In genomic region chr8:104632486-104632885, GRCm38 (mm10) we compare ENCODE assay signal across 11 mouse cellular contexts. TPM values are rescaled to one million over a fixed set of nuclear protein-coding genes. Genes with fewer than 3 reads are reported as not detected.
DNase-seq lines count a peak whose midpoint lies in the region; ATAC-seq and TF ChIP-seq lines count a peak whose summit lies in the region.
"Had no signal": no experiment of that assay in that cellular context is flagged by ENCODE, and none has a peak within 500 bp of the region (broad histone marks: within the 10 kb centered on the region; RNA-seq: fewer than 3 reads in every experiment).

No protein-coding gene starts in this region.

- H3K4me2 ChIP-seq in midbrain, embryonic 15.5 days = no peak overlapping the region
- H3K4me2 ChIP-seq in forebrain, embryonic 16.5 days (ENCODE audit: low read length) = no peak overlapping the region
- H3K4me2 ChIP-seq in midbrain, postnatal 0 days (ENCODE audit: low read depth, low read length, poor library complexity, severe bottlenecking) = no peak overlapping the region
- no peak overlapping the region for H3K4me2 ChIP-seq in kidney, embryonic 14.5 days (replicated peaks; ENCODE audit: low read depth, low read length)
- no peak overlapping the region; the same call in 1 of the 2 replicates for H3K4me2 ChIP-seq in intestine, embryonic 15.5 days (replicated peaks)
- H3K4me2 ChIP-seq: neural tube, embryonic 13.5 days had no signal

- H3K27me3 ChIP-seq in midbrain, embryonic 15.5 days (replicated peaks) = peaks cover 8% of the 10 kb centered on the region
- peaks cover 42% of the 10 kb centered on the region for H3K27me3 ChIP-seq in midbrain, embryonic 10.5 days (ENCODE audit: low read depth, poor library complexity, severe bottlenecking)
- peaks cover 2% of the 10 kb centered on the region; the same call in 1 of the 2 replicates for H3K27me3 ChIP-seq in forebrain, embryonic 16.5 days (replicated peaks; ENCODE audit: control insufficient read depth, insufficient read depth, low read length)
- peaks cover 4% of the 10 kb centered on the region; the same call in 1 of the 2 replicates for H3K27me3 ChIP-seq in midbrain, postnatal 0 days (ENCODE audit: insufficient read depth, low read length)
- H3K27me3 ChIP-seq in kidney, embryonic 14.5 days (ENCODE audit: control insufficient read depth, insufficient read depth, low read length) = peaks cover 5% of the 10 kb centered on the region
- H3K27me3 ChIP-seq in intestine, embryonic 15.5 days (replicated peaks) = peaks cover 14% of the 10 kb centered on the region

- no peak overlapping the region for H3K4me3 ChIP-seq in midbrain, embryonic 15.5 days
- no peak overlapping the region for H3K4me3 ChIP-seq in midbrain, embryonic 10.5 days
- H3K4me3 ChIP-seq in forebrain, embryonic 16.5 days (replicated peaks; ENCODE audit: low read length) = no peak overlapping the region
- H3K4me3 ChIP-seq in midbrain, postnatal 0 days (ENCODE audit: low read depth, low read length) = no peak overlapping the region
- no peak overlapping the region for H3K4me3 ChIP-seq in kidney, embryonic 14.5 days (ENCODE audit: low read length)
- no peak overlapping the region for H3K4me3 ChIP-seq in intestine, embryonic 15.5 days (replicated peaks)
- H3K4me3 ChIP-seq: neural tube, embryonic 13.5 days had no signal

- peaks cover 12% of the 10 kb centered on the region for H3K4me1 ChIP-seq in midbrain, embryonic 15.5 days
- peaks cover 30% of the 10 kb centered on the region for H3K4me1 ChIP-seq in midbrain, embryonic 10.5 days
- peaks cover 10% of the 10 kb centered on the region for H3K4me1 ChIP-seq in forebrain, embryonic 16.5 days (replicated peaks; ENCODE audit: control insufficient read depth, insufficient read depth, low read length)
- H3K4me1 ChIP-seq in midbrain, postnatal 0 days (ENCODE audit: insufficient read depth, low read length) = peaks cover 11% of the 10 kb centered on the region
- peaks cover 17% of the 10 kb centered on the region for H3K4me1 ChIP-seq in kidney, embryonic 14.5 days (ENCODE audit: control insufficient read depth, insufficient read depth, low read length)
- H3K4me1 ChIP-seq in intestine, embryonic 15.5 days (replicated peaks) = peaks cover 15% of the 10 kb centered on the region; the same call in 1 of the 2 replicates

- DNase-seq in gastrocnemius, postnatal 25 days = peak; percentile 5
- no peak for DNase-seq in gastrocnemius, adult 18-20 months (ENCODE audit: low spot score)
- no peak for DNase-seq in midbrain, embryonic 10.5 days (ENCODE audit: low spot score)
- DNase-seq in midbrain, postnatal 0 days (ENCODE audit: low spot score) = peak; percentile 59
- DNase-seq: cerebellum, adult 9-11 months; thymus, postnatal 36 days had no signal

- WGBS in midbrain, embryonic 15.5 days = 56% methylated on average over 6 of the region's 6 CpGs
- 64% methylated on average over 6 of the region's 6 CpGs for WGBS in midbrain, embryonic 10.5 days
- 54% methylated on average over 6 of the region's 6 CpGs for WGBS in forebrain, embryonic 16.5 days
- WGBS in midbrain, postnatal 0 days = 44% methylated on average over 6 of the region's 6 CpGs
- 69% methylated on average over 6 of the region's 6 CpGs for WGBS in kidney, embryonic 14.5 days
- WGBS in intestine, embryonic 15.5 days = 71% methylated on average over 6 of the region's 6 CpGs

- H3K9me3 ChIP-seq in midbrain, embryonic 15.5 days = no peaks in the 10 kb centered on the region
- no peaks in the 10 kb centered on the region for H3K9me3 ChIP-seq in midbrain, embryonic 10.5 days (replicated peaks)
- no peaks in the 10 kb centered on the region for H3K9me3 ChIP-seq in forebrain, embryonic 16.5 days (ENCODE audit: control insufficient read depth, low read length)
- H3K9me3 ChIP-seq in midbrain, postnatal 0 days (ENCODE audit: low read length) = no peaks in the 10 kb centered on the region
- no peaks in the 10 kb centered on the region for H3K9me3 ChIP-seq in kidney, embryonic 14.5 days (ENCODE audit: control insufficient read depth, low read length)
- no peaks in the 10 kb centered on the region for H3K9me3 ChIP-seq in intestine, embryonic 15.5 days
- H3K9me3 ChIP-seq: neural tube, embryonic 13.5 days had no signal

- TF ChIP-seq CTCF in midbrain, postnatal 0 days (IDR thresholded peaks at IDR 0.05) = no peak

- peak; percentile 73 for ATAC-seq in midbrain, embryonic 15.5 days (replicated peaks)
- ATAC-seq in forebrain, embryonic 16.5 days = peak; percentile 53; the same call in 1 of the 2 replicates
- ATAC-seq in midbrain, postnatal 0 days (ENCODE audit: low FRiP score) = peak; percentile 77
- no peak for ATAC-seq in kidney, embryonic 14.5 days (ENCODE audit: low FRiP score, low TSS enrichment)
- no peak for ATAC-seq in intestine, embryonic 15.5 days

- H3K27ac ChIP-seq in midbrain, embryonic 15.5 days = peak overlapping the region; percentile 45
- no peak overlapping the region for H3K27ac ChIP-seq in midbrain, embryonic 10.5 days (replicated peaks)
- no peak overlapping the region for H3K27ac ChIP-seq in forebrain, embryonic 16.5 days (ENCODE audit: low read length)
- 0 out of 2 replicates have a peak overlapping the region, but pooled peaks have one; percentile 38 for H3K27ac ChIP-seq in midbrain, postnatal 0 days (ENCODE audit: low read depth, low read length)
- H3K27ac ChIP-seq in kidney, embryonic 14.5 days (ENCODE audit: low read depth, low read length) = no peak overlapping the region
- no peak overlapping the region for H3K27ac ChIP-seq in intestine, embryonic 15.5 days
- H3K27ac ChIP-seq: neural tube, embryonic 13.5 days had no signal

- no peak overlapping the region for H3K9ac ChIP-seq in midbrain, embryonic 15.5 days
- no peak overlapping the region for H3K9ac ChIP-seq in forebrain, embryonic 16.5 days (replicated peaks; ENCODE audit: low read depth, low read length)
- H3K9ac ChIP-seq in midbrain, postnatal 0 days (replicated peaks; ENCODE audit: low read length, poor library complexity, severe bottlenecking) = no peak overlapping the region
- no peak overlapping the region for H3K9ac ChIP-seq in kidney, embryonic 14.5 days (ENCODE audit: low read depth, low read length)
- no peak overlapping the region for H3K9ac ChIP-seq in intestine, embryonic 15.5 days
- H3K9ac ChIP-seq: neural tube, embryonic 13.5 days had no signal

- H3K36me3 ChIP-seq in midbrain, embryonic 15.5 days (replicated peaks) = 0 out of 2 replicates have a peak, but pooled peaks cover 8% of the 10 kb centered on the region
- peaks cover 13% of the 10 kb centered on the region for H3K36me3 ChIP-seq in midbrain, embryonic 10.5 days
- peaks cover 3% of the 10 kb centered on the region; the same call in 1 of the 2 replicates for H3K36me3 ChIP-seq in forebrain, embryonic 16.5 days (ENCODE audit: control insufficient read depth, insufficient read depth)
- peaks cover 3% of the 10 kb centered on the region; the same call in 1 of the 2 replicates for H3K36me3 ChIP-seq in midbrain, postnatal 0 days (ENCODE audit: insufficient read depth, low read length)
- H3K36me3 ChIP-seq in kidney, embryonic 14.5 days (ENCODE audit: control insufficient read depth, insufficient read depth, low read length) = no peaks in the 10 kb centered on the region; the same call in 1 of the 2 replicates
- H3K36me3 ChIP-seq in intestine, embryonic 15.5 days = no peaks in the 10 kb centered on the region

RNA-seq across cellular contexts. Expression of gene Rrad, which starts 1.4 kb away (rescaled TPM):
- total RNA-seq in gastrocnemius, postnatal 25 days (2021) = 1 to 10 TPM; 3.8 to 6.2 TPM
- total RNA-seq in gastrocnemius, adult 18-20 months (2021) = 10 to 100 TPM in 1 of 2 experiments, 1 to 10 TPM in 1; 1.7 to 21.4 TPM
- polyA plus RNA-seq in midbrain, embryonic 15.5 days (2015; fragmentation: Nextera tagmentation; extraction: Ambion mirVana) = 4.0 and 5.1 TPM in 2 replicates
- polyA plus RNA-seq in midbrain, embryonic 10.5 days (2016; fragmentation: Nextera tagmentation; extraction: Ambion mirVana) = 1.3 and 2.0 TPM in 2 replicates
- 2.4 and 4.1 TPM in 2 replicates for polyA plus RNA-seq in forebrain, embryonic 16.5 days (2015; fragmentation: Nextera tagmentation; extraction: Ambion mirVana)
- total RNA-seq in midbrain, postnatal 0 days (2014; rRNA removed) = 3.0 and 3.5 TPM in 2 replicates
- 3.3 and 3.4 TPM in 2 replicates for polyA plus RNA-seq in midbrain, postnatal 0 days (2015; fragmentation: Nextera tagmentation; extraction: Ambion mirVana)
- polyA plus RNA-seq in kidney, embryonic 14.5 days (2014; fragmentation: Nextera tagmentation; extraction: Ambion mirVana) = 13.9 and 14.5 TPM in 2 replicates
- 4.6 and 4.8 TPM in 2 replicates for polyA plus RNA-seq in intestine, embryonic 15.5 days (2015; fragmentation: Nextera tagmentation; extraction: Ambion mirVana)

RNA-seq across cellular contexts. Expression of gene Cdh16, which starts 8.3 kb away (rescaled TPM):
- total RNA-seq in gastrocnemius, postnatal 25 days (2021) = not detected
- under 1 TPM in 1 of 2 experiments, not detected in 1; 0.23 TPM for total RNA-seq in gastrocnemius, adult 18-20 months (2021)
- polyA plus RNA-seq in midbrain, embryonic 15.5 days (2015; fragmentation: Nextera tagmentation; extraction: Ambion mirVana) = not detected in 2 replicates
- not detected in 2 replicates for polyA plus RNA-seq in midbrain, embryonic 10.5 days (2016; fragmentation: Nextera tagmentation; extraction: Ambion mirVana)
- 0.36 TPM in 1 of 2 replicates, not detected in the other for polyA plus RNA-seq in forebrain, embryonic 16.5 days (2015; fragmentation: Nextera tagmentation; extraction: Ambion mirVana)
- total RNA-seq in midbrain, postnatal 0 days (2014; rRNA removed) = not detected in 2 replicates
- not detected in 2 replicates for polyA plus RNA-seq in midbrain, postnatal 0 days (2015; fragmentation: Nextera tagmentation; extraction: Ambion mirVana)
- polyA plus RNA-seq in kidney, embryonic 14.5 days (2014; fragmentation: Nextera tagmentation; extraction: Ambion mirVana) = 166 and 200 TPM in 2 replicates
- polyA plus RNA-seq in intestine, embryonic 15.5 days (2015; fragmentation: Nextera tagmentation; extraction: Ambion mirVana) = 0.56 and 0.79 TPM in 2 replicates

RNA-seq across cellular contexts. Expression of gene Ciao2b, which starts 9.3 kb away (rescaled TPM):
- total RNA-seq in gastrocnemius, postnatal 25 days (2021) = 10 to 100 TPM; 27.3 to 33.1 TPM
- 10 to 100 TPM; 40.2 to 43.4 TPM for total RNA-seq in gastrocnemius, adult 18-20 months (2021)
- 132 and 140 TPM in 2 replicates for polyA plus RNA-seq in midbrain, embryonic 15.5 days (2015; fragmentation: Nextera tagmentation; extraction: Ambion mirVana)
- polyA plus RNA-seq in midbrain, embryonic 10.5 days (2016; fragmentation: Nextera tagmentation; extraction: Ambion mirVana) = 107 and 110 TPM in 2 replicates
- polyA plus RNA-seq in forebrain, embryonic 16.5 days (2015; fragmentation: Nextera tagmentation; extraction: Ambion mirVana) = 131 and 140 TPM in 2 replicates
- total RNA-seq in midbrain, postnatal 0 days (2014; rRNA removed) = 60.6 and 84.0 TPM in 2 replicates
- 108 and 113 TPM in 2 replicates for polyA plus RNA-seq in midbrain, postnatal 0 days (2015; fragmentation: Nextera tagmentation; extraction: Ambion mirVana)
- 94.4 and 111 TPM in 2 replicates for polyA plus RNA-seq in kidney, embryonic 14.5 days (2014; fragmentation: Nextera tagmentation; extraction: Ambion mirVana)
- 93.2 and 101 TPM in 2 replicates for polyA plus RNA-seq in intestine, embryonic 15.5 days (2015; fragmentation: Nextera tagmentation; extraction: Ambion mirVana)

RNA-seq across cellular contexts. Expression of gene Pdp2, which starts 41.2 kb away (rescaled TPM):
- 1 to 10 TPM; 2.8 to 2.9 TPM for total RNA-seq in gastrocnemius, postnatal 25 days (2021)
- 1 to 10 TPM; 2.9 to 3.3 TPM for total RNA-seq in gastrocnemius, adult 18-20 months (2021)
- polyA plus RNA-seq in midbrain, embryonic 15.5 days (2015; fragmentation: Nextera tagmentation; extraction: Ambion mirVana) = 20.0 and 20.9 TPM in 2 replicates
- 14.3 and 16.5 TPM in 2 replicates for polyA plus RNA-seq in midbrain, embryonic 10.5 days (2016; fragmentation: Nextera tagmentation; extraction: Ambion mirVana)
- 18.4 TPM in 2 replicates for polyA plus RNA-seq in forebrain, embryonic 16.5 days (2015; fragmentation: Nextera tagmentation; extraction: Ambion mirVana)
- 12.1 and 16.0 TPM in 2 replicates for total RNA-seq in midbrain, postnatal 0 days (2014; rRNA removed)
- polyA plus RNA-seq in midbrain, postnatal 0 days (2015; fragmentation: Nextera tagmentation; extraction: Ambion mirVana) = 16.9 and 18.0 TPM in 2 replicates
- polyA plus RNA-seq in kidney, embryonic 14.5 days (2014; fragmentation: Nextera tagmentation; extraction: Ambion mirVana) = 15.1 and 18.7 TPM in 2 replicates
- 16.1 and 17.0 TPM in 2 replicates for polyA plus RNA-seq in intestine, embryonic 15.5 days (2015; fragmentation: Nextera tagmentation; extraction: Ambion mirVana)

Comparison
In these comparisons a context has a peak if more than half of its experiments do, and no peak if none do; other contexts are left out.
1. DNase-seq: peak in gastrocnemius, postnatal 25 days (single experiment) and midbrain, postnatal 0 days (single experiment); none in gastrocnemius, adult 18-20 months (single experiment) and midbrain, embryonic 10.5 days (single experiment).
2. H3K27ac ChIP-seq: peak in midbrain, embryonic 15.5 days (single experiment) and midbrain, postnatal 0 days (single experiment); none in midbrain, embryonic 10.5 days (single experiment), forebrain, embryonic 16.5 days (single experiment), kidney, embryonic 14.5 days (single experiment) and intestine, embryonic 15.5 days (single experiment).
3. ATAC-seq: peak in midbrain, embryonic 15.5 days (single experiment), forebrain, embryonic 16.5 days (single experiment) and midbrain, postnatal 0 days (single experiment); none in kidney, embryonic 14.5 days (single experiment) and intestine, embryonic 15.5 days (single experiment).
4. RNA of gene Cdh16, which starts 8.3 kb away (polyA plus RNA-seq): 166 to 200 TPM in kidney, embryonic 14.5 days; 0.56 to 0.79 TPM in intestine, embryonic 15.5 days, 0.36 TPM in forebrain, embryonic 16.5 days, not detected in midbrain, embryonic 15.5 days, not detected in midbrain, embryonic 10.5 days and not detected in midbrain, postnatal 0 days; every median in the first group is over 10 times any median in the second.